Mouse (Mus musculus): ENCODE measurements around the gene Ctcfl. TPM values are rescaled to one million over a fixed set of nuclear protein-coding genes. Genes with fewer than 3 reads are reported as not detected.

Gene Ctcfl
- 0.12 and 0.16 TPM in 2 replicates for polyA plus RNA-seq (2014; fragmentation: Nextera tagmentation; extraction: Ambion mirVana)

DNA sequence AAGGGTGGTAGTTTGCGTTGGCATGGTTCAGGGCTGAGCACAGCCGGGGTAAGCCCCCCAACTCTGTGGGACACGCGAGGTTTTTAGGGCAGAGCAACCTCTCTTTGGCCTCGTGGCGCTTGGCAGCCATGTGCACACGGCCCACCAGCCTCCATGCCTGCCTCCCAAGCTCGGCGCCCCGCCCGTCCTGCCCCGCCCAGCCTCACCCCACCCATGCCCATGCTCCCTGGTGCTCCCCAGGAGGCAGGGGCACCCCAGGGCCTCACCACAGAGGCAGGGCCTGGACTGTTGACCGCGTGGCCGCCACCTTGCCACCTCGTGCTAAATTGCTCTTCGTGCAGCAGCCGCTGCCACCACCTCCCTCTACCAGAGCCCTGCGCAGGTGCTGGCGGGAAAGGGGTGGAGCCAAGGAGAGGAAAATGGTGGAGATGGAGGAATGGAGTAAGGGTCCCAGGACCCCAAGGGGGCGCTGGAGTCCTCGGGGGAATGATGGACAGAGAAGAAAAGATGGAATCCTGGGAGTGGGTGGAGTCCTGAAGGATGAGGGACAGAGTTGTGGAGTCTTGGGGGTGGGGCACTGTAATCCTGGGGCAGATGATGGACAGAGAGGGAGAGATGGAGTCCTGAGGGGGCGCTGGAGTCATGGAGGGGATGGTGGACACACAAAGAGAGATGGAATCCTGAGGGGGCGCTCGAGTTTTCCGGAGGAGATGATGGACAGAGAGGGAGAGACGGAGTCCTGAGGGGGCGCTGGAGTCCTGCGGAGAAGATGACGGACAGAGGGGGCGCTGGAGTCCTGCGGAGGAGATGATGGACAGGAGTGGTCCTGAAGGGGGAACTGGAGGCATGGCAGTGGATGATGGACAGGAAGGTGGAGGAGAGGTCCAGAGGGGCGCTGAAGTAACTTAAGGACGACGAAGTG is at the start of gene Ctcfl:
Gene Ctcfl (minus strand): TSS at position 503 of the 922 bp plus-strand sequence.
- no peaks in the 10 kb centered on the region for H3K36me3 ChIP-seq (ENCODE audit: control insufficient read depth, insufficient read depth, low read length)
- no peaks in the 10 kb centered on the region for H3K4me1 ChIP-seq (replicated peaks; ENCODE audit: control insufficient read depth, insufficient read depth, low read length)
- H3K4me2 ChIP-seq (ENCODE audit: low read length), result no peak within 1 kb of the TSS
- DNase-seq (ENCODE audit: low spot score), result no peak
- H3K9ac ChIP-seq (ENCODE audit: low read length), result no peak within 1 kb of the TSS
- no peaks in the 10 kb centered on the region for H3K27me3 ChIP-seq (replicated peaks; ENCODE audit: control insufficient read depth, insufficient read depth, low read length)
- ATAC-seq (replicated peaks; ENCODE audit: low FRiP score, low TSS enrichment, low read depth), result no peak
- WGBS, result 87% methylated on average over 35 of the region's 35 CpGs
- H3K4me3 ChIP-seq (ENCODE audit: low read depth, low read length), result no peak within 1 kb of the TSS
- no peak within 1 kb of the TSS for H3K27ac ChIP-seq (ENCODE audit: low read depth)
- H3K9me3 ChIP-seq (ENCODE audit: control insufficient read depth, low read length), result no peaks in the 10 kb centered on the region

DNA sequence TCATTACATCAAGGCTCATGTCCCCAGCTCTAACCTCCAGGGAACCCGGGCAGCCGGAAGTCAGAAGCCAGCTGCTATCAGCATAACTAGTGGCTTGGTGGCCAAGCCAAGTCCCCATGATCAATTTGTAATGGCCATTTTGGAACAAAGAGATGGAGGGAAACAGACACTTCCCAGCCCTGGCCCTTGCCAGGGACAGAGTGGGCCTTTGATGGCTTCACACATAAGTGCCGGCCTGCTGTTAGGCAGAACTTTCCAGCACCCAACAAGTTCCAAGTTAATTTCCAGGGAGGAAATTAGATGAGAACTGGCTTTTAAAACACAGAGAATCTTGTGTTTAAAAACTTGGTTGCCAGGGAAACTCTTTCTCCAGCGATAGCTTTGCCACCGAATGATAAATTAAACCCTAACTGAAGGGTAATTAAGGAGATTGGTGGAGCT is 49.1 kb upstream of the Ctcfl start:
- ATAC-seq (replicated peaks; ENCODE audit: low FRiP score, low TSS enrichment, low read depth) (no peak), DNase-seq (ENCODE audit: low spot score) (no peak)
- peaks cover 21% of the 10 kb centered on the region; the same call in 1 of the 2 replicates for H3K27me3 ChIP-seq (replicated peaks; ENCODE audit: control insufficient read depth, insufficient read depth, low read length)
- H3K9ac ChIP-seq (ENCODE audit: low read length), result no peak overlapping the region
- no peaks in the 10 kb centered on the region for H3K9me3 ChIP-seq (ENCODE audit: control insufficient read depth, low read length)
- no peak overlapping the region for H3K4me3 ChIP-seq (ENCODE audit: low read depth, low read length)
- WGBS, result 49% methylated on average over 5 of the region's 5 CpGs
- no peak overlapping the region for H3K4me2 ChIP-seq (ENCODE audit: low read length)
- H3K36me3 ChIP-seq (ENCODE audit: control insufficient read depth, insufficient read depth, low read length), result no peaks in the 10 kb centered on the region
- no peak overlapping the region for H3K27ac ChIP-seq (ENCODE audit: low read depth)
- H3K4me1 ChIP-seq (replicated peaks; ENCODE audit: control insufficient read depth, insufficient read depth, low read length), result peaks cover 20% of the 10 kb centered on the region

DNA sequence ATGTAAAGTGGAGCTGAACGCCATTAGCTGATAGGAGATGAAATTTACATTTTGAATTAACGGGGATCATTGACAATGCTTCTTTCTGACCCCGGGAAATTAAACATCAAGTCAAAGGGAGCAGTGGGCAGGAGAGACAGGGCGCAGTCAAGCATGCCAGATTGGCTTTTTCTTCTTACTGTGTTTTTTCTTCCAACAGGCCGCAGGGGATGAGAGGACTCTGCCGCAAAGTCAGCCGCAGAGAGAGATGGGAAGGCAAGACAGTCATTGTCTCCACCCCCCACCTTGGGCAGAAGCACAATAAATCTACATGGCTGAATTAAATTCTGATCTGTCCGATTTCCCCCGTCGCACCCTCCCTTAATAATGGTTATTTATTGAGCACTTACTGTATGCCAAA is 46.0 kb upstream of the Ctcfl start:
- Histone ChIP-seq H3K27ac (ENCODE audit: low read depth) (no peak overlapping the region), H3K4me1 (replicated peaks; ENCODE audit: control insufficient read depth, insufficient read depth, low read length) (peaks cover 8% of the 10 kb centered on the region), H3K4me2 (ENCODE audit: low read length) (no peak overlapping the region), H3K36me3 (ENCODE audit: control insufficient read depth, insufficient read depth, low read length) (no peaks in the 10 kb centered on the region), H3K27me3 (replicated peaks; ENCODE audit: control insufficient read depth, insufficient read depth, low read length) (peaks cover 14% of the 10 kb centered on the region; the same call in 1 of the 2 replicates), H3K4me3 (ENCODE audit: low read depth, low read length) (no peak overlapping the region), H3K9ac (ENCODE audit: low read length) (no peak overlapping the region), H3K9me3 (ENCODE audit: control insufficient read depth, low read length) (no peaks in the 10 kb centered on the region)
- DNase-seq (ENCODE audit: low spot score) (no peak), ATAC-seq (replicated peaks; ENCODE audit: low FRiP score, low TSS enrichment, low read depth) (no peak)
- 86% methylated on average over 10 of the region's 10 CpGs for WGBS

DNA sequence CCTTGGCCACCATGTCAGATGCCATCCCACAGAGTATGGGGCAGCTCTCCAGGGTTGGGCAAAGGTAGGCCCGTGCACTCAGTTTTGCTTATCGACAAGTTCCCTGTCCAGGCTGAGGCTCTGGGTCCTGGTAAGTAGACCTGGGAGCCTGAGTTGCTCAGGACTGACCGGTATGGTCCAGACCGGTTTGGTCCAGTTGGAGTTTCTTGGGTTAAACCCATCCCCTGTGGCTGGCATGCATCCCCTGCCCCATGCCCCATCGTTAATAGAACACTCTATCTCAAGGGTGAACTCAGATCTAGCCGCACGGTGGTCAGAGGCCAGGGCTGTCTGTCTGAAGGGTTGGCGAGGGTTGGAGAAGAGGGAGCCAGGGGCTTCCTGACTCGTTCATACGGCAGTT is 45.6 kb upstream of the Ctcfl start:
- peaks cover 9% of the 10 kb centered on the region for H3K4me1 ChIP-seq (replicated peaks; ENCODE audit: control insufficient read depth, insufficient read depth, low read length)
- no peak overlapping the region for H3K4me3 ChIP-seq (ENCODE audit: low read depth, low read length)
- 87% methylated on average over 10 of the region's 10 CpGs for WGBS
- no peaks in the 10 kb centered on the region for H3K9me3 ChIP-seq (ENCODE audit: control insufficient read depth, low read length)
- peaks cover 13% of the 10 kb centered on the region; the same call in 1 of the 2 replicates for H3K27me3 ChIP-seq (replicated peaks; ENCODE audit: control insufficient read depth, insufficient read depth, low read length)
- no peak overlapping the region for H3K4me2 ChIP-seq (ENCODE audit: low read length)
- DNase-seq (ENCODE audit: low spot score) (no peak), ATAC-seq (replicated peaks; ENCODE audit: low FRiP score, low TSS enrichment, low read depth) (no peak)
- no peaks in the 10 kb centered on the region for H3K36me3 ChIP-seq (ENCODE audit: control insufficient read depth, insufficient read depth, low read length)
- no peak overlapping the region for H3K9ac ChIP-seq (ENCODE audit: low read length)
- no peak overlapping the region for H3K27ac ChIP-seq (ENCODE audit: low read depth)

DNA sequence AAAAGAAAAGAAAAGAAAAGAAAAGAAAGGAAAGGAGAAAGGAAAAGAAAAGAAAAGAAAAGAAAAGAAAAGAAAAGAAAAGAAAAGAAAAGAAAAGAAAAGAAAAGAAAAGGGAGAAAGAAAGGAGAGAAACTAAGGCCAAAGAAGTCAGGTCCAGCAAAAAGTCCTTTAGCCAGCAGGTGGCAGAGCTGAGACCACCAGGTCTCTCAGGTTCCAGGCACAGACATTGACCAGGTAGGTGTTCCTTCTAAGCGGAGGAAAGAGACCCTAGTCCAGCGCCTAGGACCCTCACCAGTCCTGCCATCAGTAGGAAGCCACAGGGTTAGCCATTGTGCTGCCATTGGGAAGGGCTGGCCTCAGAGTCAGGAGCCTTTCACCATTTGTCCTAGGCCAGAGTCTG is 45.0 kb upstream of the Ctcfl start:
- Histone ChIP-seq H3K27ac (ENCODE audit: low read depth) (no peak overlapping the region), H3K9me3 (ENCODE audit: control insufficient read depth, low read length) (no peaks in the 10 kb centered on the region), H3K4me3 (ENCODE audit: low read depth, low read length) (no peak overlapping the region), H3K4me2 (ENCODE audit: low read length) (no peak overlapping the region), H3K4me1 (replicated peaks; ENCODE audit: control insufficient read depth, insufficient read depth, low read length) (peaks cover 14% of the 10 kb centered on the region), H3K36me3 (ENCODE audit: control insufficient read depth, insufficient read depth, low read length) (no peaks in the 10 kb centered on the region), H3K27me3 (replicated peaks; ENCODE audit: control insufficient read depth, insufficient read depth, low read length) (peaks cover 7% of the 10 kb centered on the region; the same call in 1 of the 2 replicates), H3K9ac (ENCODE audit: low read length) (no peak overlapping the region)
- DNase-seq (ENCODE audit: low spot score) (no peak), ATAC-seq (replicated peaks; ENCODE audit: low FRiP score, low TSS enrichment, low read depth) (no peak)
- 55% methylated on average over 2 of the region's 2 CpGs for WGBS

DNA sequence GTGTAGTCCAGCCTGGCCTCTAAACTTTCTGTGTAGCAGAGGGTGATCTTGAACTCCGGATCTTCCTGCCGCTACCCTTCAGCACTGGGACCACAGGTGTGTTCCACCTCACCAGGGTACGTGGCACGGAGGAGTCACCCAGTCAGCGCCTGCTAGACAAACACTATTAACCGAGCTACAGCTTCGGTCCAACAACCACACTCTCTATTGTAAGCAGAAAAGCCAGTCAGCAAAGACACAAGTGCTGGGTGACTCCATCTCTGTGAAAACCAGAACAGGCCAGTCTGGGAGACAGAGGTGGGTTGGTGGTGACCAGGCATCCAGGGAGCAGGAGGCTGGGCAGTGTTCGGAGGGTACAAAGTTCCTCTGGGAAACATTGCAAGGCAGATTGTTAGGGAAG is 44.1 kb upstream of the Ctcfl start:
- Histone ChIP-seq H3K9ac (ENCODE audit: low read length) (no peak overlapping the region), H3K4me2 (ENCODE audit: low read length) (no peak overlapping the region), H3K27me3 (replicated peaks; ENCODE audit: control insufficient read depth, insufficient read depth, low read length) (0 out of 2 replicates have a peak, but pooled peaks cover 3% of the 10 kb centered on the region), H3K27ac (ENCODE audit: low read depth) (no peak overlapping the region), H3K9me3 (ENCODE audit: control insufficient read depth, low read length) (no peaks in the 10 kb centered on the region), H3K4me3 (ENCODE audit: low read depth, low read length) (no peak overlapping the region), H3K4me1 (replicated peaks; ENCODE audit: control insufficient read depth, insufficient read depth, low read length) (peaks cover 17% of the 10 kb centered on the region), H3K36me3 (ENCODE audit: control insufficient read depth, insufficient read depth, low read length) (no peaks in the 10 kb centered on the region)
- DNase-seq (ENCODE audit: low spot score) (no peak), ATAC-seq (replicated peaks; ENCODE audit: low FRiP score, low TSS enrichment, low read depth) (no peak)
- 81% methylated on average over 8 of the region's 8 CpGs for WGBS

DNA sequence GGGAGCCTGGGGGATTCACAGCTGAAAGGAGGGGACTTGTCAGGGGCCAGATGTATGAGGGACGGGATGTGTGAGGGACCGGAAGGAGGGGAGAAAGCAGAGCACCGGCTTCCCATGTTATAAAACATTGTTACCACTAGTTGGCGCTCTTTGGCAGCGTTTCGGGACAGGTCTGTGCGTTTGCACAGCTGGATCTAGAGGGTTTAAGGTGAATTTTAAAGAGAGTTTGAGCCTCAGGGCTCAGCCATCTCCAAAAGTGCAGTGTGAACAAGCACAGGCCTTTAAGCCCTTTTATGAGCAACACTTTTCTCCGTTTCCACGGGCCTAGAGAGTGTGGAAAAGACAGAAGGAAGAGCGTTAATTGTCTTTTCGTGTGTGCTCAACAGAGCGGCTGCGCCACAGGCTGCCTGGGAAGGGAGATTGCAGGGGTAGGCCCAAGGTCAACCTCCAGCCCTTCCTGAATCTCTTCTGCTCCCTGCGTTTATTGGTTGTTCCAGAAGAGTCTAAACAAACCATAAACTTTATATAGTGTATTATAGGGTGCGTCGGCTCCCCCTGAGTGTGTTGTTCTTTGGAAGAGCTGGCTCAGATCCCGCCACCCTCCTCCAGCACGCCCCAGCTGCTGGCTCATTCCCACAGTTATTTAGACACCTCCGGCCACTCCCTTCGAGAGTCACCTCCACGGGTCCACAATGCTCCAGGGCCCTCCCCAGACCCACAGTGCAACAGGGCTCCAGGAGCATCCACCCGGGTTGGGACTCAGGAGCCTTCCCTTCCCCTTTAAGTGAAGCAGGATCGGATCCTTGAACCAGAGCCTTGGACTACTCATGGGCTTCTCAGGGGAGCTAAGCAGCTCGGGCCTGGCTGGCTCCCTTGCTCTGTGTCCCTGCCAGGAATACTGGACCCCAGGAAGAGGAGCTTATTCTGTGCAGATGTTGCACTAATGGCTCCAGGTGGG is 40.3 kb upstream of the Ctcfl start:
- Histone ChIP-seq H3K9me3 (ENCODE audit: control insufficient read depth, low read length) (no peaks in the 10 kb centered on the region), H3K4me2 (ENCODE audit: low read length) (peak overlapping the region; percentile 22; the same call in 1 of the 2 replicates), H3K9ac (ENCODE audit: low read length) (no peak overlapping the region), H3K27me3 (replicated peaks; ENCODE audit: control insufficient read depth, insufficient read depth, low read length) (no peaks in the 10 kb centered on the region), H3K4me1 (replicated peaks; ENCODE audit: control insufficient read depth, insufficient read depth, low read length) (peaks cover 17% of the 10 kb centered on the region), H3K27ac (ENCODE audit: low read depth) (peak overlapping the region; percentile 80), H3K4me3 (ENCODE audit: low read depth, low read length) (no peak overlapping the region), H3K36me3 (ENCODE audit: control insufficient read depth, insufficient read depth, low read length) (no peaks in the 10 kb centered on the region)
- DNase-seq (ENCODE audit: low spot score), result peak; percentile 91
- 21% methylated on average over 24 of the region's 24 CpGs for WGBS
- ATAC-seq (replicated peaks; ENCODE audit: low FRiP score, low TSS enrichment, low read depth), result peak; percentile 89

DNA sequence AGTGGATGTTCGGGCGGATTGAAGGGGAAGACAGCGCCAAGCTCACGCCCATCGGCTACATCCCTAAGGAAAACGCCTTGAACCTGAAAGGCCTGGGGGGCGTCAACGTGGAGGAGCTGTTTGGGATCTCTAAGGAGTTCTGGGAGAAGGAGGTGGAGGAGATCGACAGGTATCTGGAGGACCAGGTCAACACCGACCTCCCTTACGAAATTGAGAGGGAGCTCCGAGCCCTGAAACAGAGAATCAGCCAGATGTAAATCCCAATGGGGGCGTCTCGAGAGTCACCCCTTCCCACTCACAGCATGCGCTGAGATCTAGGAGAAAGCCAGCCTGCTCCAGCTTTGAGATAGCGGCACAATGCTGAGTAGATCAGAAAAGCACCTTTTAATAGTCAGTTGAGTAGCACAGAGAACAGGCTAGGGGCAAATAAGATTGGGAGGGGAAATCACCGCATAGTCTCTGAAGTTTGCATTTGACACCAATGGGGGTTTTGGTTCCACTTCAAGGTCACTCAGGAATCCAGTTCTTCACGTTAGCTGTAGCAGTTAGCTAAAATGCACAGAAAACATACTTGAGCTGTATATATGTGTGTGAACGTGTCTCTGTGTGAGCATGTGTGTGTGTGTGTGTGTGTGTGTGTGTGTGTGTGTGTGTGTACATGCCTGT is 39.2 kb upstream of the Ctcfl start:
- H3K27ac ChIP-seq (ENCODE audit: low read depth), result no peak overlapping the region
- DNase-seq (ENCODE audit: low spot score), result no peak

More for the DNA sequence above, 39.2 kb upstream of the Ctcfl start:
- no peaks in the 10 kb centered on the region for H3K9me3 ChIP-seq (ENCODE audit: control insufficient read depth, low read length)
- no peaks in the 10 kb centered on the region for H3K27me3 ChIP-seq (replicated peaks; ENCODE audit: control insufficient read depth, insufficient read depth, low read length)
- WGBS, result 88% methylated on average over 19 of the region's 19 CpGs
- H3K9ac ChIP-seq (ENCODE audit: low read length), result no peak overlapping the region
- no peak overlapping the region for H3K4me2 ChIP-seq (ENCODE audit: low read length)
- no peaks in the 10 kb centered on the region for H3K36me3 ChIP-seq (ENCODE audit: control insufficient read depth, insufficient read depth, low read length)
- peaks cover 17% of the 10 kb centered on the region for H3K4me1 ChIP-seq (replicated peaks; ENCODE audit: control insufficient read depth, insufficient read depth, low read length)
- H3K4me3 ChIP-seq (ENCODE audit: low read depth, low read length), result no peak overlapping the region
- ATAC-seq (replicated peaks; ENCODE audit: low FRiP score, low TSS enrichment, low read depth), result no peak

Measured in intestine, embryonic 14.5 days (tissue).